Comparison of ENCODE assay signal across 13 mouse cellular contexts in the genomic region with DNA sequence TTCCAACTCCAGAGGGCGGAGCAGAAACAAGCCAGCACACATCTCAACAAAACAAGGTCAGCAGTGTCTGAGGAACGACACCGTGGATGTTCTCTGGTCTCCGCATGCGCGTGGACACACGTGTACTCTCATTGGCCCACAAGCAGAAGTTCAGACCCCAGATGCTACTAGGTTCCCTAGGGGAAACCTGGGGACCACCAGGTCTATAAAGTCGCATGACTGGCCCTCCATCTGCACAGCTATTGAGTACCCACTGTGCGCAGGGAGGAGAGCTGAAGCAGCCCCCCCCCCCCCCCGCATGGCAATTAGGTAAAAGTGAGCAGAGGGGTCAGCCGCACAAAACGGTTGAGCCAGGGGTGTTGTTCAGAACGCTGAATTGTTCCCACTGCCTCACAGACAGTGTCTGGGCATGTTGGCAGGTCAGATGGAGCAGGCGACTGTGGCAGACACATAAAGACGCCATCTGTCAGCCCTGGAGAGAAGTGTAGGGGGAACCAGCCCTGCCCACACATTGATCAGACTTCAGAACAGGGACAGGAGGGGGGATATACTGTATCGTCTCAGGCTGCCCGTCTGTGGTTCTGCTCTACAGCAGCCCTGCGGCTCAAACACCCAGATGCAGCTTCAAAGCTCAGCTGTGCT. TPM values are rescaled to one million over a fixed set of nuclear protein-coding genes. Genes with fewer than 3 reads are reported as not detected.
A peak's percentile ranks its signal among the peaks of the same experiment; 100 is the strongest.
DNase-seq lines count a peak whose midpoint lies in the region; ATAC-seq lines count a peak whose summit lies in the region.
"Had no signal": no experiment of that assay in that cellular context is flagged by ENCODE, and none has a peak within 500 bp of the region (broad histone marks: within the 10 kb centered on the region; RNA-seq: fewer than 3 reads in every experiment).

No protein-coding gene starts in this region.

- ATAC-seq in forebrain, embryonic 12.5 days (ENCODE audit: low FRiP score) = peak; percentile 53; the same call in 1 of the 2 replicates
- peak; percentile 56; the same call in 1 of the 2 replicates for ATAC-seq in midbrain, embryonic 11.5 days (ENCODE audit: low FRiP score)

- H3K27ac ChIP-seq in forebrain, embryonic 12.5 days = peak overlapping the region; percentile 80
- H3K27ac ChIP-seq in midbrain, embryonic 11.5 days (ENCODE audit: low read depth, low read length) = no peak overlapping the region; the same call in 1 of the 2 replicates
- H3K27ac ChIP-seq: heart, adult 2 months; limb, embryonic 15.5 days had no signal

- peaks cover 8% of the 10 kb centered on the region; the same call in 1 of the 2 replicates for H3K27me3 ChIP-seq in forebrain, embryonic 12.5 days
- no peaks in the 10 kb centered on the region for H3K27me3 ChIP-seq in midbrain, embryonic 11.5 days (ENCODE audit: control insufficient read depth, insufficient read depth, low read length)
- H3K27me3 ChIP-seq: limb, embryonic 15.5 days had no signal

- H3K36me3 ChIP-seq in forebrain, embryonic 12.5 days (replicated peaks) = no peaks in the 10 kb centered on the region
- H3K36me3 ChIP-seq in midbrain, embryonic 11.5 days (ENCODE audit: control insufficient read depth, insufficient read depth, low read length) = no peaks in the 10 kb centered on the region
- H3K36me3 ChIP-seq: limb, embryonic 15.5 days had no signal

- WGBS in forebrain, embryonic 12.5 days = 47% methylated on average over 18 of the region's 18 CpGs
- 56% methylated on average over 18 of the region's 18 CpGs for whole genome bisulfite sequencing in midbrain, embryonic 11.5 days

- no peaks in the 10 kb centered on the region for H3K9me3 ChIP-seq in forebrain, embryonic 12.5 days
- H3K9me3 ChIP-seq in midbrain, embryonic 11.5 days (ENCODE audit: control insufficient read depth, low read length) = no peaks in the 10 kb centered on the region
- H3K9me3 ChIP-seq: limb, embryonic 15.5 days had no signal

- H3K9ac ChIP-seq in forebrain, embryonic 12.5 days = no peak overlapping the region
- H3K9ac ChIP-seq in midbrain, embryonic 11.5 days (ENCODE audit: low read length) = no peak overlapping the region
- H3K9ac ChIP-seq: limb, embryonic 15.5 days had no signal

- no peak overlapping the region for H3K4me3 ChIP-seq in forebrain, embryonic 12.5 days (replicated peaks)
- no peak overlapping the region for H3K4me3 ChIP-seq in midbrain, embryonic 11.5 days (ENCODE audit: low read depth, low read length)
- H3K4me3 ChIP-seq: heart, adult 2 months; limb, embryonic 15.5 days had no signal

- DNase-seq in cerebellum, postnatal 10 days = peak; percentile 73 to 80
- DNase-seq in cerebellum, adult 11 months = no peak
- peak; percentile 42 for DNase-seq in CD4-positive helper T cell, adult 2 months (ENCODE audit: low read depth, low spot score)
- DNase-seq in midbrain, embryonic 11.5 days (ENCODE audit: low spot score, missing footprints) = no peak
- DNase-seq in gastrocnemius, adult 18-20 months (ENCODE audit: low spot score) = no peak
- no peak for DNase-seq in left cerebral cortex, adult 18-20 months (ENCODE audit: low spot score in 2 of 2)
- no peak for DNase-seq in kidney, adult 11 months
- DNase-seq: B cell, adult 2 months; heart, adult 2 months; kidney, adult 9 months; spleen, adult 18-20 months had no signal

- H3K4me2 ChIP-seq in forebrain, embryonic 12.5 days = peak overlapping the region; percentile 10; the same call in 1 of the 2 replicates
- H3K4me2 ChIP-seq in midbrain, embryonic 11.5 days = no peak overlapping the region
- H3K4me2 ChIP-seq: limb, embryonic 15.5 days had no signal

- H3K4me1 ChIP-seq in forebrain, embryonic 12.5 days = peaks cover 41% of the 10 kb centered on the region
- H3K4me1 ChIP-seq in midbrain, embryonic 11.5 days (ENCODE audit: control insufficient read depth, insufficient read depth, low read length) = peaks cover 20% of the 10 kb centered on the region

RNA-seq across cellular contexts. Expression of gene Tldc1, which starts 7.7 kb away (rescaled TPM):
- polyA plus RNA-seq in forebrain, embryonic 12.5 days (2016; fragmentation: Nextera tagmentation; extraction: Ambion mirVana) = 10.9 and 12.7 TPM in 2 replicates
- 6.8 and 7.1 TPM in 2 replicates for polyA plus RNA-seq in midbrain, embryonic 11.5 days (2014; fragmentation: Nextera tagmentation; extraction: Ambion mirVana)
- total RNA-seq in gastrocnemius, adult 18-20 months (2021) = 1 to 10 TPM; 3.4 TPM
- total RNA-seq in left cerebral cortex, adult 18-20 months (2021) = 10 to 100 TPM; 14.5 to 15.3 TPM

RNA-seq across cellular contexts. Expression of gene Cotl1, which starts 54.5 kb away (rescaled TPM):
- 148 and 282 TPM in 2 replicates for polyA plus RNA-seq in forebrain, embryonic 12.5 days (2016; fragmentation: Nextera tagmentation; extraction: Ambion mirVana)
- 411 and 445 TPM in 2 replicates for polyA plus RNA-seq in midbrain, embryonic 11.5 days (2014; fragmentation: Nextera tagmentation; extraction: Ambion mirVana)
- total RNA-seq in gastrocnemius, adult 18-20 months (2021) = 1 to 10 TPM; 4.7 to 6.0 TPM
- total RNA-seq in left cerebral cortex, adult 18-20 months (2021) = 10 to 100 TPM; 67.0 to 69.6 TPM

Comparison
In these comparisons a context has a peak if more than half of its experiments do, and no peak if none do; other contexts are left out.
1. DNase-seq: peak in cerebellum, postnatal 10 days (2 of 2) and CD4-positive helper T cell, adult 2 months (single experiment); none in cerebellum, adult 11 months (single experiment), midbrain, embryonic 11.5 days (single experiment), gastrocnemius, adult 18-20 months (single experiment), left cerebral cortex, adult 18-20 months (0 of 2) and kidney, adult 11 months (single experiment).
2. RNA of gene Cotl1, which starts 54.5 kb away (total RNA-seq): 67.0 to 69.6 TPM in left cerebral cortex, adult 18-20 months; 4.7 to 6.0 TPM in gastrocnemius, adult 18-20 months; every median in the first group is over 4 times any median in the second.